21 mouse cellular contexts compared by ENCODE assay signal in the genomic region with DNA sequence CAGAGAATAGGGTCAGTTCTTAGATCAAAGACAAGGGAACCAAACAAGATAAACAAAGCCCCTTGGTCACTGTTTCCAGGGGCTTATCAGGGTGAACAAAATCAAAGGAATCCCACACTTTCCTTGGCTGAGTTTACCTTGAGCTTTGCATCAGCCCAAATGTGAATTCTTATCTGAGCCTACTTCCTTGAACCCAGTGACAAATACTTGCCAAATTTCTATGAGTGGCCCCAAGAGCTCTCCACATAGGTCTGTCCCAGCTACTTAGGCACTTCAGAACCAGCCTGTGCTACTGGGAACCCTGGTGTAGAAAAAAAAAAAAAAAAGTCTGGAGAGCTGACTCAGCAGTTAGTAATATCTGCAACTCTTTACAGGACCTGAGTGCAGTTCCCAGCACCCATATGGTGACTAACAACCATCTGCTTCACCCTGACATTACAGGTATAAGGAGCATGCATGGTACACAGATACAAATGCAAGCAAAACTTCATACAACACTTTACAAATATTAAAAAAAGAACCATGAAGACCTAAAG. TPM values are rescaled to one million over a fixed set of nuclear protein-coding genes. Genes with fewer than 3 reads are reported as not detected.
DNase-seq lines count a peak whose midpoint lies in the region; ATAC-seq lines count a peak whose summit lies in the region.
"Had no signal": no experiment of that assay in that cellular context is flagged by ENCODE, and none has a peak within 500 bp of the region (broad histone marks: within the 10 kb centered on the region; RNA-seq: fewer than 3 reads in every experiment).

No protein-coding gene starts in this region.

- peak overlapping the region; percentile 85 for H3K27ac ChIP-seq in heart, embryonic 13.5 days (replicated peaks)
- peak overlapping the region; percentile 64; the same call in 1 of the 2 replicates for H3K27ac ChIP-seq in limb, embryonic 12.5 days
- H3K27ac ChIP-seq in limb, embryonic 10.5 days: no peak overlapping the region
- H3K27ac ChIP-seq in liver, embryonic 13.5 days: peak overlapping the region; percentile 29; the same call in 1 of the 2 replicates
- no peak overlapping the region for H3K27ac ChIP-seq in midbrain, embryonic 13.5 days
- H3K27ac ChIP-seq: embryonic facial prominence, embryonic 15.5 days; forebrain, embryonic 12.5 days; liver, embryonic 14.5 days had no signal

- no peaks in the 10 kb centered on the region for H3K9me3 ChIP-seq in heart, embryonic 13.5 days
- no peaks in the 10 kb centered on the region for H3K9me3 ChIP-seq in limb, embryonic 12.5 days
- no peaks in the 10 kb centered on the region for H3K9me3 ChIP-seq in limb, embryonic 10.5 days (replicated peaks)
- no peaks in the 10 kb centered on the region for H3K9me3 ChIP-seq in liver, embryonic 13.5 days (replicated peaks)
- H3K9me3 ChIP-seq in midbrain, embryonic 13.5 days: no peaks in the 10 kb centered on the region
- H3K9me3 ChIP-seq: embryonic facial prominence, embryonic 15.5 days; forebrain, embryonic 12.5 days; G1E had no signal

- no peaks in the 10 kb centered on the region for H3K27me3 ChIP-seq in heart, embryonic 13.5 days (replicated peaks)
- no peaks in the 10 kb centered on the region for H3K27me3 ChIP-seq in limb, embryonic 12.5 days
- no peaks in the 10 kb centered on the region for H3K27me3 ChIP-seq in limb, embryonic 10.5 days (ENCODE audit: low read depth, poor library complexity, severe bottlenecking)
- H3K27me3 ChIP-seq in liver, embryonic 13.5 days: no peaks in the 10 kb centered on the region
- no peaks in the 10 kb centered on the region for H3K27me3 ChIP-seq in midbrain, embryonic 13.5 days
- H3K27me3 ChIP-seq: embryonic facial prominence, embryonic 15.5 days; forebrain, embryonic 12.5 days had no signal

- no peak overlapping the region for H3K4me3 ChIP-seq in heart, embryonic 13.5 days
- H3K4me3 ChIP-seq in limb, embryonic 12.5 days (replicated peaks): no peak overlapping the region
- no peak overlapping the region for H3K4me3 ChIP-seq in limb, embryonic 10.5 days
- no peak overlapping the region for H3K4me3 ChIP-seq in liver, embryonic 13.5 days (replicated peaks)
- H3K4me3 ChIP-seq in midbrain, embryonic 13.5 days (replicated peaks): no peak overlapping the region
- H3K4me3 ChIP-seq: embryonic facial prominence, embryonic 15.5 days; forebrain, embryonic 12.5 days had no signal

- H3K9ac ChIP-seq in heart, embryonic 13.5 days: no peak overlapping the region
- H3K9ac ChIP-seq in limb, embryonic 12.5 days (replicated peaks): no peak overlapping the region
- no peak overlapping the region for H3K9ac ChIP-seq in liver, embryonic 13.5 days
- no peak overlapping the region for H3K9ac ChIP-seq in midbrain, embryonic 13.5 days (replicated peaks)
- H3K9ac ChIP-seq: embryonic facial prominence, embryonic 15.5 days; forebrain, embryonic 12.5 days; liver, embryonic 14.5 days had no signal

- DNase-seq in heart, postnatal 25 days (ENCODE audit: low spot score): no peak
- DNase-seq in limb, embryonic 10.5 days (ENCODE audit: low spot score): no peak
- DNase-seq in adipocyte (ENCODE audit: low spot score): peak; percentile 29
- no peak for DNase-seq in liver, embryonic 13.5 days
- DNase-seq in frontal cortex, postnatal 10 days (ENCODE audit: low spot score in 2 of 2): no peak
- DNase-seq: adrenal gland, adult 8-10 months; cerebellum, adult 8-10 months; kidney, adult 9 months; thymus, postnatal 25 days had no signal

- ATAC-seq in heart, embryonic 13.5 days (ENCODE audit: extremely low read depth, insufficient number of reproducible peaks, low FRiP score, low TSS enrichment): no peak
- no peak for ATAC-seq in limb, embryonic 12.5 days (ENCODE audit: insufficient number of reproducible peaks, insufficient read depth, low FRiP score, low TSS enrichment, low read depth)
- no peak for ATAC-seq in liver, embryonic 13.5 days (ENCODE audit: low read depth)
- ATAC-seq in midbrain, embryonic 13.5 days: no peak
- ATAC-seq: hindbrain, embryonic 16.5 days had no signal

- H3K36me3 ChIP-seq in heart, embryonic 13.5 days: peaks cover 13% of the 10 kb centered on the region
- H3K36me3 ChIP-seq in limb, embryonic 12.5 days: peaks cover 4% of the 10 kb centered on the region; the same call in 1 of the 2 replicates
- peaks cover 13% of the 10 kb centered on the region for H3K36me3 ChIP-seq in limb, embryonic 10.5 days
- H3K36me3 ChIP-seq in liver, embryonic 13.5 days: peaks cover 8% of the 10 kb centered on the region; the same call in 1 of the 2 replicates
- H3K36me3 ChIP-seq in midbrain, embryonic 13.5 days: peaks cover 4% of the 10 kb centered on the region; the same call in 1 of the 2 replicates

- H3K4me1 ChIP-seq in heart, embryonic 13.5 days: peaks cover 77% of the 10 kb centered on the region
- H3K4me1 ChIP-seq in limb, embryonic 12.5 days (replicated peaks): peaks cover 39% of the 10 kb centered on the region
- peaks cover 45% of the 10 kb centered on the region for H3K4me1 ChIP-seq in limb, embryonic 10.5 days
- peaks cover 62% of the 10 kb centered on the region for H3K4me1 ChIP-seq in liver, embryonic 13.5 days (replicated peaks)
- peaks cover 22% of the 10 kb centered on the region for H3K4me1 ChIP-seq in midbrain, embryonic 13.5 days (replicated peaks)

- intact Hi-C loops in heart, postnatal 25 days (cut with DNase I): no loop called here

- no peak overlapping the region for H3K4me2 ChIP-seq in heart, embryonic 13.5 days
- H3K4me2 ChIP-seq in limb, embryonic 12.5 days: no peak overlapping the region
- no peak overlapping the region for H3K4me2 ChIP-seq in liver, embryonic 13.5 days
- H3K4me2 ChIP-seq in midbrain, embryonic 13.5 days (replicated peaks): no peak overlapping the region
- H3K4me2 ChIP-seq: embryonic facial prominence, embryonic 15.5 days; forebrain, embryonic 12.5 days had no signal

RNA-seq across cellular contexts. Expression of a gene that starts 36.5 kb away (rescaled TPM):
- polyA plus RNA-seq in heart, embryonic 13.5 days (2015; fragmentation: Nextera tagmentation; extraction: Ambion mirVana): 16.8 and 20.0 TPM in 2 replicates
- 10 to 100 TPM in 1 of 2 experiments, 1 to 10 TPM in 1; 9.1 to 12.4 TPM for total RNA-seq in heart, postnatal 25 days (2021)
- 25.8 and 27.3 TPM in 2 replicates for polyA plus RNA-seq in limb, embryonic 12.5 days (2016; fragmentation: Nextera tagmentation; extraction: Ambion mirVana)
- polyA plus RNA-seq in limb, embryonic 10.5 days (2016; fragmentation: Nextera tagmentation; extraction: Ambion mirVana): 23.9 and 25.2 TPM in 2 replicates
- 12.4 and 14.5 TPM in 2 replicates for polyA plus RNA-seq in liver, embryonic 13.5 days (2015; fragmentation: Nextera tagmentation; extraction: Ambion mirVana)
- polyA plus RNA-seq in midbrain, embryonic 13.5 days (2015; fragmentation: Nextera tagmentation; extraction: Ambion mirVana): 27.7 and 28.8 TPM in 2 replicates

RNA-seq across cellular contexts. Expression of a gene that starts 48.3 kb away (rescaled TPM):
- polyA plus RNA-seq in heart, embryonic 13.5 days (2015; fragmentation: Nextera tagmentation; extraction: Ambion mirVana): 0.60 TPM in 1 of 2 replicates, not detected in the other
- under 1 TPM in 1 of 2 experiments, not detected in 1; 0.36 TPM for total RNA-seq in heart, postnatal 25 days (2021)
- polyA plus RNA-seq in limb, embryonic 12.5 days (2016; fragmentation: Nextera tagmentation; extraction: Ambion mirVana): 0.50 TPM in 1 of 2 replicates, not detected in the other
- not detected in 2 replicates for polyA plus RNA-seq in limb, embryonic 10.5 days (2016; fragmentation: Nextera tagmentation; extraction: Ambion mirVana)
- not detected in 2 replicates for polyA plus RNA-seq in liver, embryonic 13.5 days (2015; fragmentation: Nextera tagmentation; extraction: Ambion mirVana)
- polyA plus RNA-seq in midbrain, embryonic 13.5 days (2015; fragmentation: Nextera tagmentation; extraction: Ambion mirVana): not detected in 2 replicates
- total RNA-seq: granulocyte monocyte progenitor cell, adult 5-6 weeks; megakaryocyte-erythroid progenitor cell, adult 5-6 weeks had no signal
- polyA plus RNA-seq: C2C12; embryonic facial prominence, embryonic 15.5 days; forebrain, embryonic 12.5 days; hindbrain, embryonic 16.5 days; stomach, embryonic 14.5 days had no signal

RNA-seq across cellular contexts. Expression of a gene that starts 51.4 kb away (rescaled TPM):
- 218 and 286 TPM in 2 replicates for polyA plus RNA-seq in heart, embryonic 13.5 days (2015; fragmentation: Nextera tagmentation; extraction: Ambion mirVana)
- total RNA-seq in heart, postnatal 25 days (2021): 100 to 1,000 TPM; 153 to 166 TPM
- 546 and 583 TPM in 2 replicates for polyA plus RNA-seq in limb, embryonic 12.5 days (2016; fragmentation: Nextera tagmentation; extraction: Ambion mirVana)
- polyA plus RNA-seq in limb, embryonic 10.5 days (2016; fragmentation: Nextera tagmentation; extraction: Ambion mirVana): 562 and 618 TPM in 2 replicates
- polyA plus RNA-seq in liver, embryonic 13.5 days (2015; fragmentation: Nextera tagmentation; extraction: Ambion mirVana): 327 and 339 TPM in 2 replicates
- 246 and 342 TPM in 2 replicates for polyA plus RNA-seq in midbrain, embryonic 13.5 days (2015; fragmentation: Nextera tagmentation; extraction: Ambion mirVana)

Comparison
In these comparisons a context has a peak if more than half of its experiments do, and no peak if none do; other contexts are left out.
1. H3K27ac ChIP-seq: peak in heart, embryonic 13.5 days (single experiment), limb, embryonic 12.5 days (single experiment) and liver, embryonic 13.5 days (single experiment); none in limb, embryonic 10.5 days (single experiment) and midbrain, embryonic 13.5 days (single experiment).